Mouse (Mus musculus) c-Kit-negative CD71-positive TER-119-positive erythroid progenitor cells, embryonic 14.5 days (primary cell): ENCODE data around the gene Pced1a.
"Not testable (repeated sequence)": the region's sequence is repeated elsewhere in the genome, so short reads cannot be mapped to it uniquely, and the experiment has no call there.

Experiments used
- DNase-seq: peaks from one replicate; pipeline ENCODE4 v3.0.0-alpha.2; 2013; ENCODE audit warnings: low read depth, low spot score

Pced1a gene

GRCm38 (mm10) chr2:130390993-130391625, 33.4 kb downstream of the Pced1a start:
- DNase-seq: no peak

- DNase-seq: no peak
These were observed 35.7 kb downstream of the Pced1a start for GRCm38 (mm10) chr2:130388796-130389195.

DNA sequence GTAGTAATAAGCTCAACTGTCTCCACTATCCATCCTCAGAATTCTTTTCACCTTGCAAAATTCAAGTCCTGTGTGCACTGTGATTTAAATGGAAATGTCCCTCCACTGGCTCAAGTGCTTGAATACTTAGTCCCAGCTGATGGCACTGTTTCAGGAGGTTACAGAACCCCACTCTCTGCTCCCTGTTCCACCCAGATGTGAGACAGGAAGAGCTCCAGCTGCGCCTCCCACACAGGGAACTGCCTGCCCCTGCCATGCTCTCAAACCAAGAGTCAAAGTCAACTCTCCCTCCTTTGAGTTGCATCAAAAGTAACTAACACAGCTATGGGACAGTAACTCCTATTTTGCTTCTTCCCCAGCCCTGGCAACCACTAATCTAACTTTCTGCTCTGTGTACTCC, 38.3 kb downstream of the Pced1a start:
- DNase-seq: no peak

- DNase-seq: no peak
These were observed 40.6 kb downstream of the Pced1a start for GRCm38 (mm10) chr2:130383895-130384294.

DNA sequence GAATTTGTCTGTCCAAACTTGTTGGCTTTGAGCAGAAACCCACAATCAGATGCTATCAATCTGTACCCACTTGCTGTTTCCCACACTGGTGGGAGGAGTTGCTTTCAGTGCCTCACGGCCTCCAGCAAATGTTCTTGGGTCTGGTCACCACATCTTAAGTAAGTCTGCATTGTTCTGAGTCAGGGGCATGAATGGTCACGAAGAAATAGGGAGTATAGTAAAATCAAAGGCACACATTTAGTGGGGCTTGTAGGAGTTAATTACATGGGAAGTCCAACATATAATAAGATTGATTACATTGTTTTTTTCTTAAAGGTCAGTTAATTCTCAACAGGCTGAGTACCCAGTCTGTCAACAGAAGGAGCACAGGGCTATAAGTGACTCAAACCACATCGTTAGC, 41.3 kb downstream of the Pced1a start:
- DNase-seq: no peak

DNA sequence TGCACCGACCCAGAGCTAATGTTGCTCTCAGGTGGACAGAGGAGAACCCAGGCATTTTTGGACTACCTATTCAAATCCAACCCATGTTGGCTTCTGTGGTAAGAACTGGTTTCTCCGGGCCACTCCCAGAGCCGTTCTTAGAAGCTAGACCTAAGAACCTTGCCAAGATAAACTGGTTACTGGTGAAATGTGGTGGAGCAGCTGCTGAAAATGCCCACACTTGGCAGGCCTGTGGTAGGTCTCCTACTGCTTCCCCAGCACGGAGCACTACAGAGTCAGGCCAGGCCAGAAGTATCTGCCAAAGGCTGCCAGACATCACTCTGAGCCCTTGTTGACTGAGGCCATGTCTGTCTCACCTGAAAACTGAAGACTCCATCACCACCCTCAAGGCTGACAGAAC, 49.5 kb downstream of the Pced1a start:
- no peak for DNase-seq

- not testable (repeated sequence) for DNase-seq
These were observed 51.5 kb downstream of the Pced1a start for GRCm38 (mm10) chr2:130373026-130373425.

DNA sequence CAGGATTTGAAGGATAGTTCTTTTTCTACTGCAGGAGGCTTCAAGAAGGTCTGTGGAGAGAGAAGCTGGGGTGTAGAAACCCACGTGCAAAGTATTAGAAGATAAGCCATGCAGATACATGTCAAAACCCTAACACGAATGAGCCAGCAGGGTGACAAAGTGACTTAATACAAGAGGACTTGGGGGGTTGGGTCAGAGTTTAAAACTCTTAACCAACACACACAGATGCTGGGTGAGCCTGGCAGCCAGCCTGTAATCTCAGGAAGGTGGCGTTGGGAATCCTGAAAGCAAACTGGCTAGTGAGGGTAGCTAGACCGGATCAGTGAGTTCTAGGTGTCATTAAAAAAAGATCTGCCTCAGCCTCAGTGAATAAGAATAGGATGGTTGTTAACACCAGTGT, 57.1 kb downstream of the Pced1a start:
- no peak for DNase-seq
